Mouse (Mus musculus): ENCODE data around the gene Vpreb2.
"Not testable (repeated sequence)": the region's sequence is repeated elsewhere in the genome, so short reads cannot be mapped to it uniquely, and the experiment has no call there.

The Vpreb2 gene

GRCm38 (mm10) chr16:17980128-17980527 lies at the start of gene Vpreb2:
Gene Vpreb2, plus strand, starts transcription at chr16:17980428.
- no peak for DNase-seq (ENCODE audit: low spot score in 2 of 2)

DNA sequence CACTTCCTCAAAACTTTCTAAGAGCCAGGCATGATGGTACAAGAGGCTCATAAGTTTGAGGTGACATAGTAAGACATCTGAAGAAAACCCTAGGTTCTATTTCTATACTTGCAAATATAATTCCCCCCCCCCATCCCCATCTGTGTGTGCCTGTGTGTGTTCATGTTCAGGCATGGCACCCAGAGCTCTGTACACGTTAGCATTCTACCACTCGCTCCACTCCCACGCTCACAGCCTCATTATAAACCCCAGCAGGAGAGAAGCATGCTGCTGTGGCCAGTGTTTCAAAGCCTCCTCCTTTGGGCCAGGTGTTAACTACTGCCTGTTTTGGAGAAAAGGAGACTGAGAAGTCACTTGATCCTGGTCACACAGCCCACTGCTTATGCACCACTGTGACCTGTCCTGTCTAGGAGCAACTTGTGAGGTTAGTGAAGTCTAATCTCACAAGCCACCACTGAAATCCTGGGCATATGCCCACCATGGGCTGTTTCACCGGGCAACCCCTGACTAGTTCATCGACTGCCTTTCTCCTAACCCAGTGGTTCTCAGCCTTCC lies 48.2 kb upstream of the Vpreb2 start:
- DNase-seq (ENCODE audit: low spot score in 2 of 2), result no peak

DNA sequence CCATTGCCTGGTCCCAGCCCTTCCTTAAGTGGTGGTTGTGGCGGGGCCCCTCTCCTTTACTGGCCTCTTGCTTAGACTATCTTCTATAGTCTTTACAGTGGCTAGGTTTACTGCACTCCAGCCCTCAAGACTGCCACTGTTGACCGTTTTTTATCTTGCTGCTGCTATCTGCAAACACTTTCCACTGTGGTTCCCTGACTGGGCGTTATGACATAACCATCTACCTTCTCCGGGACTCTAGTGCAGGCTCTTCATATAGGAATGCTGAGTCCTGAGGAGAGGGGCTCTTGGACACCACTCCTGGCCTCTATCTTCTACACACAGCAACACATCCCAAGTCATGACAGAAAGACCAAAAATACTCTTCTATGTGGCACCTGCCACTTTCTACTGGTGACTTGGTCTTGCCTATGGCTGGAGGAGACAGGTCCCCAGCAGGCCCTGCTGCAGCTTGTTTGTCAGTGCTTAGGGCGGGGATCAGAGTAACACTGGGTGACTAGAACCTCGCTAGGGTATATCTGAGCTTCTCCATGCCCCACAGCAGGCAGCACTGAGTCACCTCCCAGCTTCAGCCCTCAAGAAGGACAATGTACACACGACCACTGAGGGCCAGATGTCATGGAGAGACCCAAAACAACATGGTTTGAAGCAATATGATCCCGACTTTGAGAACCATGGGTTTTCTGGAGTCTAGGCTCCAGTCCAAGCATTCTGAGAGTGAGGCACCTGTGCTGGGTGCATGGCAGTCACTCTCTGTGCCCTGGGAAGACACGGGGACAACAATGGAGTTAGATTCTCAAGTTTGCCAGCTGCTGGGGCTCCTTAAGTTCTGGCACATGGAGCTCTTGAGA lies 46.4 kb upstream of the Vpreb2 start:
- no peak for DNase-seq (ENCODE audit: low spot score in 2 of 2)

GRCm38 (mm10) chr16:17934445-17934910 lies 45.8 kb upstream of the Vpreb2 start:
- DNase-seq (ENCODE audit: low spot score in 2 of 2), result no peak

DNA sequence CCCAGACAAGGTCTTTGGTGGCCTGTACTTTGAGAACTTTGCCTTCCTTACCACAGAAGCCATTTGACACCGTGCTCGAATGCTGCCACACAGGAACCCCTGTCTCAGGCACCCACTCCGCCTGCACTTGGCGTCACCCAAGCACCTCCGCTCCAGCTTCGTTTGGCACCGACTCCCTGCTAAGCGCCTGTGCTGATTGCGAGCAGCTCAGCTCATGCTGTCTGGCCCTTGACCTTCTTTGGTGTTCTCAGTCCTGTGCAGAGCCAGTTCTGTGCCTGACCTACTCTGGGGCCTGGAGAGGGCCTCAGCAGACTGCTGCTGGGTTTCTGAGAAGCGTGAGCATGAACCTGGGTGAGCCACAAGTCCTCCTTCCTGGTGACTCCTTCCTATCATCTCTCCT lies 43.5 kb upstream of the Vpreb2 start:
- DNase-seq (ENCODE audit: low spot score in 2 of 2), result no peak

- DNase-seq (ENCODE audit: low spot score in 2 of 2), result no peak
These were observed 42.0 kb upstream of the Vpreb2 start for GRCm38 (mm10) chr16:17938187-17938586.

- peak; percentile 65 to 78 for DNase-seq (ENCODE audit: low spot score in 2 of 2)
These were observed 41.4 kb upstream of the Vpreb2 start for GRCm38 (mm10) chr16:17938821-17939220.

DNA sequence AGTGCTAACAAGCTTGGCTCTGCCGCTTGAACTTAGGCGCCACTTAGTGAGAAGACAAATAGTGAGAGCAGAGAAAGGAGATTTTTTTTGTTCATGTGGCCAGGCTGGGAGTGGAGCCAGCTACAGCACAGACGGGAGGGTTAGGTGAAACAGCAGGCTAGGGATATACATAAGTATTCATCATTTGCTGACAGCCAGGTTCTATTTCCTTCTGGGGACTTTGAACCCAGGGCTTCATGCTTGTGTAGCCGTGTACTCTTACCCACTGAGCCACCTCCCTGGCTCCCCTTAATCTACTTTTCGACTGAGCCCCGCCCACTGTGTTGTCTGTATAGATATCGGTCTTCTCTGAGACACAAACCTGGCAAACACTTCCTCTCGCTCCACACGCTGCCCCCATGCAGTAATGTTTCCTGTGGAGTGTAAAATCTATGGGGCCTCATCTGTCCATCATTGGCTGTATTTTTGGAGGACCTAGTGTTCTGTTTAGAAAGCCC lies 40.9 kb upstream of the Vpreb2 start:
- no peak for DNase-seq (ENCODE audit: low spot score in 2 of 2)

- DNase-seq (ENCODE audit: low spot score in 2 of 2), result no peak
These were observed 36.8 kb upstream of the Vpreb2 start for GRCm38 (mm10) chr16:17943466-17943865.

- no peak for DNase-seq (ENCODE audit: low spot score in 2 of 2)
These were observed 35.0 kb upstream of the Vpreb2 start for GRCm38 (mm10) chr16:17945081-17945831.

GRCm38 (mm10) chr16:17949421-17949877 lies 30.8 kb upstream of the Vpreb2 start:
- no peak for DNase-seq (ENCODE audit: low spot score in 2 of 2)

DNA sequence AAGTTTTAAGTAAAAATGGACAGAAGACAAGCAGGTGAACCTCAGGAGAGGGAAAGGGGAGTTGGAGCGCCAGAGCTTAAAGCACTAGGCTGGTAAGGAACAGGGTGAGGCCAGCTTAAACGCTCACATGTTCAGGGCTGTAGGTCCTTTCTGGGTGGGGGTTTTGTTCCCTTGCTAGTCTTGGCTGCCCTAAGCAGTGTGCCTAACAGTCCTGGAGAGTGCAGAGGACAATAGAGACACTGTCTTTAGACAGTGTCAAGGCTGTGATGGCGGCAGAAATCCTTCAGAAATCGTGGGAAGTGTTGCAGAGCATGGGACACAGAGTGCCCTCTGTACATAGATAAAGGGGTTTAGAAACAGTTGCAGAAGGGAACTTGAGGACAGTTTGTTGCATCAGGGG lies 30.2 kb upstream of the Vpreb2 start:
- no peak for DNase-seq (ENCODE audit: low spot score in 2 of 2)

- no peak for DNase-seq (ENCODE audit: low spot score in 2 of 2)
These were observed 28.6 kb upstream of the Vpreb2 start for GRCm38 (mm10) chr16:17951618-17952017.

DNA sequence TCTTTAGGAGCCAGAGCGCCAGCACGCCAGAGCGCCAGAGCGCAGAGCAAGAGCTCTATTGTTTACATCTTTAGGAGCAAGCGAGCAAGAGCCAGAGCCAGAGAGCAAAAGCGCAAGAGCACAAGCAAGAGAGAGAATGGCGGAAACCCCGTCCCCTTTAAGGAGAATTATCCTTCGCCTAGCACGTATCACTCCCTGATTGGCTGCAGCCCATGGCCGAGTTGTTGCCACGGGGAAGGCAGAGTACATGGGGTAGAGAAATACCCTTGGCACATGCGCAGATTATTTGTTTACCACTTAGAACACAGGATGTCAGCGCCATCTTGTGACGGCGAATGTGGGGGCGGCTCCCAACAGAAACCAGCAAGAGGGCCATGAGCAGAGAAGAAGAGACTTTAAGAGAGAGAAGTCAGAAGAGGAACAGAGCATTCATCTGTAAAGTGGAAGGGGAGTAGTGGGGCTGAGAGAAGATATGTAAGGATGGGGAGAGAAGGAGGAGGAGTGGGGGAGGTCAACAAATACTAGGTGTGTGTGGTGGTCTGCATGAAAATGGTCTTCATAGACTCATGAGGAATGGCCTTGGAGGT lies 24.1 kb upstream of the Vpreb2 start:
- not testable (repeated sequence) for DNase-seq (ENCODE audit: low spot score in 2 of 2)

DNA sequence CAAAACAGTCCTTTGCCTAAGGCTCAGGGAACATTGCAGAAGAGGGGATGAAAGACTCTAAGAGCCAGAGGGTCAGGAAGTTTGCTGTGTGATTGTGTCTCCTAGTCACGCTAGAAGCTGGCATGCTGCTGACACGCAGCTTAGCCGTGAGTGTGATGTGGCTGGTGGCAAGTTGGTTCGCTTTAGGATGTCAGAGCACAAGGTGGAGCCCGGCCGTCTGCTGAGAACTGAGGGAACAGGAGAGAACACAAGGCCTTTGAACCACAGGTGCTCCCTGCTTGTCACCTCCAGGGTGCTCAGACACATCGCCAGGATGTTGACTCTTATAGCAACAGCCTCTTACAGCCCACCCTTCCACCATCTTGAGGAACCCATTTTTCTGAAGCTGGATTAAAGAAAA lies 18.1 kb upstream of the Vpreb2 start:
- no peak for DNase-seq (ENCODE audit: low spot score in 2 of 2)

DNA sequence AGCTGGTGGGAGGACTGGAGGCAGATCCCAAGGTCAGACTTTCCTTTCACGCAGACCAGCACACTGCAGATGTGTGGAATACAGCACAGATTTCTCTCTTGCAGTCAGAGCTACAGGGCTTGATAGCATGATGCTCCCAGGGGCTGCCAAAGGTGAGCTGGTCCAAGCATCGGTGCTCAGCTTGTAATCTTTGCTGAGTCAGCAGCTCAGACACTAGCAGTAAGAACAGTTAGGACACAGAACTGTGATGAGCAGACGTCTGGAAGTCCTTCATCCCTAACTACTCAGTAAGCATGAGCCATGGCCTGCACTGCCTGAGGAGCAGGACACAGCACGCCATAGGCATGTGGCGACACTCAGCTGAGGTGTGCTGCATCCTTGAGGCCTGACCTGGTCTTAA lies 8.4 kb upstream of the Vpreb2 start:
- no peak for DNase-seq (ENCODE audit: low spot score in 2 of 2)

- DNase-seq (ENCODE audit: low spot score in 2 of 2), result not testable (repeated sequence)
These were observed 2.4 kb upstream of the Vpreb2 start for GRCm38 (mm10) chr16:17977840-17978239.

- DNase-seq (ENCODE audit: low spot score in 2 of 2), result no peak
These were observed 3.0 kb downstream of the Vpreb2 start for GRCm38 (mm10) chr16:17983201-17983600.

DNA sequence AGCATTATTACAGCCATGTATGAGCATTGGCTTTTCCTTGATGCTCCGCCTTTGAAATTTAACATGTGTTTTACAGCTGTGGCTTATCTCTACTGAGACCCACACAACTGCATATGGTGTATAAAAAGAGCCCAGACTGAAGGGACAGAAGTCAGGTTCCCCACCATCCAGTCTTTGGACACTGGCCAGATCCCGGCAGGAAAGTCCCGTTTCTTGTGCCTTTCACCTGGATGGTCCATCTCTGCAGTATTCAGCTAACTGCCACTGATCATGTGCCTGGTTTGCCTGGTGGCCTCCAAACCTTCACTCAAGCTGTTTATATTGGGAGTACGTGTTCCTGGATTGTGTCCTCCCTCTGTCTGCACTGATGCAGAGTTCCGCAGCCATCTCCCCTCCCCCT lies 4.0 kb downstream of the Vpreb2 start:
- DNase-seq (ENCODE audit: low spot score in 2 of 2), result no peak

DNA sequence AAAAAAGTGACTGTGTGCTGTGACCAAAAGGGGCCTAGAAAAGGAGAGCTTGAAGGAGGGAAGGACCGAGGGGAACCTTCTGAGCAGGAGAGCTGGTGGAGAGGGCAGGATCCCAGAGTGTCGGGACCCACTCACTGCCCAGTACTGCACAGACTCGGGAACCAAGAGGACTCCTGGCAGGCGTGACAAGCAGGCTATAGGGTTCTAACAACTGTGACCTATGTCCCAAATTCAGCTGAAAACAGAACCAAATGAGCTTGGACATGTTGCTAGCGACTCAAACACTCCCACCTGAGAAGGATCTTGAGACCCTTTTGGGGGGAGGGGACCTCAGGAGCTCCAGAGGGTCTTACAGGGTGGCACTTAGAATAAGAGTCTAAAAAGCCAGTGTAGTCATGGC lies 4.8 kb downstream of the Vpreb2 start:
- DNase-seq (ENCODE audit: low spot score in 2 of 2), result no peak

DNA sequence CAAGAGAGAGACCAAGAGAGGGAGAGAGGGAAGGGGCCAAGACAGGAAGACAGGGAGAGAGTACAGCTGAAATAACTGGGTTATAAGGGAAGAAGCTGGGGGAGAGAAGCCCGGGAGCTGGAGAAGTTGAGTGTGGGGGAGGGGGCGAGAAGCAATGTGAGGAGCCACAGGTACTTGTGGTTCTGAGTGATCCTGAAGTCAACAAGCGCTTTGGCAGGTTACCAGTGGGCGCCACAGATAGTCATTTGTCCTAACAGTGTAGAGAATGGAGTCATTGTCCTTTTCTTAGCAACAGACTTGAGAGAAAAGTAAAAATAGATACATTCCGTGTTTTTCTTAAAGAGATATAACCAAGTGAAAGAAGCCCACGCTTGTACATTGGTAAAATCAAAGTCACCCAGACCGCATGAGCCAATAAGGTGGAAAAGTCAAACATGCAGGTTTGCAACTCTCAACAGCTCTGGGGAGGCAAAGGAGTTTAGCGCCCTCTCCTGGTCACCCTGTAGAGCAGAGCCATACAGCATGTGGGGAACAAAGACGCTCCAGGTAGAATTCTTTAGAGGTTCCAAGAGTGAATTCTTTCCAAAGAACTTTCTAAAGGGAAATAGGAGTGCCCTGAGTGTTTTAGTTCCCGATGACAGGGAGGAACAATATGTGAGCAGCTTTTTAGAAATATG lies 6.4 kb downstream of the Vpreb2 start:
- DNase-seq (ENCODE audit: low spot score in 2 of 2), result peak; percentile 32 to 51
